Mouse (Mus musculus) CD4-positive naive resting alpha-beta T cell, adult 76 days (primary cell): ENCODE data around the gene Ctdnep1. TPM values are rescaled to one million over a fixed set of nuclear protein-coding genes. Genes with fewer than 3 reads are reported as not detected.

Experiments used
- total RNA-seq: library from RNA; stranded (reverse); gene quantifications from one replicate; pipeline ENCODE4 v1.2.4, GENCODE M21; 2023

Gene Ctdnep1
- 69.6 TPM for total RNA-seq

DNA sequence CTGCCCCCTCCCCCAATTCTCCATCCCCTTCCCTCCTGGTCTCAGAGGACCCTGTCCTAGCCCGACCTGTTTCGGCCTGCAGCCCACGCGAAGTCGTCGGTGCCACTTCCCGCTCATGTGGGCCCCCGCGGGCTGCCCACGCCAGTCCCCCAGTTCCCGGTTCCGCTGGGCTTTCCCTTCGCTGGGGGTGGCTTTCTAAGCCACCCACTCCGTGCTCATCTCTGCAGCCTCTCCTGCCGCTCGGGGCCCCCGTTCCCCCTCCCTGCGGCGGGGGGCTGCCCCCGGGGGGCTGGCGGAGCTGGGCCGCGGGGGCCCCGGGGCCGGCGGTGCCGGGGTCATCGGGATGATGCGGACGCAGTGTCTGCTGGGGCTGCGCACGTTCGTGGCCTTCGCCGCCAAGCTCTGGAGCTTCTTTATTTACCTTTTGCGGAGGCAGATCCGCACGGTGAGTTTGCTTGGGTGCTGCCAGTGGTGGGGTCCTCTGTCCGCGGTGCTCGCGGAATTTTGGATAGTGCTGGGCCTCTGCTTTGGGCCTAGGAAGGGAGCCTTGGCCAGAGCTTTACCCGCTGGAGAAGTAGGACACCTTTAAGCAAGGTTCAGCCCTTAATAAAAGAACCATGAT, at the start of gene Ctdnep1:
Ctdnep1 (plus strand) TSS at position 16 of the 622 bp plus-strand sequence.

GRCm38 (mm10) chr11:69935137-69935879, 45.6 kb upstream of the Ctdnep1 start, which contains the start of gene Ybx2:
TSS of gene Ybx2 (plus strand) at chr11:69935796.

GRCm38 (mm10) chr11:69948066-69948762, 32.7 kb upstream of the Ctdnep1 start, which contains the start of gene Slc2a4:
TSS of gene Slc2a4 (minus strand) at chr11:69948188.

DNA sequence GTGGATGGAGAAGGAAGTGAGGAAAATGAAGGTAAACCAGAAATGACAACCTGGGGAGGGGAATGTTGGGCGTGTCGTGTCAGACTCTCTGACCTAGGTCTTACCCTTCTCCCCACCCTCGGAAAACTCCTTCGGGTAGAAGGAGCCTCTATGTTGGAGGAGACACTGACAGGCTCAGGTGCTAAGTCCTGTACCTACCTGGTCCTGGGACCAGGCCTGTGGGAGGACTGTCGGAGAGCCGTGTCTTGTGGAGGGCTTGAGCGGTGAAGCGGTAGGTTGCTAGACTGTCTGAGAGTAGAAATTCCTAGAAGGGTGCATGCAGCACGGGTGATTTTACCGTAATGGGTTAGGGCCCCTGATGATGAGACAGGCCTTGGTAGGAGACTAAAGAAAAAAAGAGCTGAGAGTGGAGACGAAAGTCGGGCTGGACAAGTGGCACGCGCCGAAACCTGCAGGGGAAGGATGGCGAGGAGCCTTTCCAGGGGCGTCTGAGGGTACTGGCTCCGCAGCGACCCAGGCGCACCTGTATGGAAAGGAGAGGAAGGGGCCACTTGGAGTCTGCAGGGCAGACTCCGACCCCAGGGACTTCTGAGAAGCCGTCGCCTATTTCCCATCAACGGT, 16.2 kb upstream of the Ctdnep1 start, which contains the start of gene Cldn7:
Cldn7 (plus strand) TSS at position 130 of the 621 bp plus-strand sequence.

GRCm38 (mm10) chr11:69982225-69982624, 1.3 kb downstream of the Ctdnep1 start, which contains the start of gene Elp5:
TSS of gene Elp5 (minus strand) at chr11:69982517.

GRCm38 (mm10) chr11:69990850-69991691, 10.1 kb downstream of the Ctdnep1 start, which contains the start of gene Gabarap:
TSS of gene Gabarap (plus strand) at chr11:69991143.

GRCm38 (mm10) chr11:69995391-69995960, 14.5 kb downstream of the Ctdnep1 start, which contains the start of gene Phf23:
TSS of gene Phf23 (plus strand) at chr11:69995777.

GRCm38 (mm10) chr11:70000396-70000898, 19.5 kb downstream of the Ctdnep1 start, which contains the start of gene Dvl2:
TSS of gene Dvl2 (plus strand) at chr11:70000595.

DNA sequence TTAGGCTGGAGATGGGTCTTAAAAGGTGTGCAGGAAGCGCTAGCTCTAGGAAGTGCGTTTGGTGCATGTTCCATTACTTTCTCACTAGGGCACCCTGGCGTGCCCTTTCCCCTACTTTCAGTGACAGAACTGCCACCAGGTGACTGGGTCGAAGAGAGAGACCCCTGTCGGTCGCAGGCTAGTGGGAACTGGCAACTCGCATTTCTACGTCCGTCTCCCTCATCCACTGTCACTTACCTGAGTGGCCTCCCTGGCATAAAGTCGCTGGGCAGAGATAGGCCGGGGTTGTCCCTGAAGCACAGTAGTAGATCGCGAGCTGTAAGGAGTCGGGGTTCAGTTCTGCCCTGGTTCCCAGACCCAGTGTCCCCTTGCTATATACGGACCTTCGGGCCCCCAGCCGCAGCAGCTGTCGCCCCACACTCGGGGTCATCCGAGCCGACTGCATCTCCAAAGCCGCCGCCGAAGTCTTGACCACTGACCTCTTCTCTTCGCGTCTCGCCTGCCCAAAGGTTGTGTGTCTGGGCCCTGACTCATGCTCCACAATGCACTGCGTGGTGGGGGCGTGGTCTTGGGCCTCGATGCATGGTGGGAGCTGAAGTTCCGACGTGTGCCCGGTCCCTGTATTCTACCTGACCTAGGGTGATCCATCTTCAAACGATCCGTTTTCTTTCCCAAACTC, 34.1 kb downstream of the Ctdnep1 start, which contains the start of gene Acadvl:
Acadvl (minus strand) TSS at position 532 of the 679 bp plus-strand sequence.

GRCm38 (mm10) chr11:70016669-70017068, 35.7 kb downstream of the Ctdnep1 start, which contains the start of gene Dlg4:
TSS of gene Dlg4 (plus strand) at chr11:70016942.

Other genes with a start within 250 kb of the Ctdnep1 start
- 169 TPM for gene Polr2a, start 222.5 kb upstream of the Ctdnep1 start, total RNA-seq
- not detected for gene Slc35g3, start 219.2 kb upstream of the Ctdnep1 start, total RNA-seq
- 52.5 TPM for gene Zbtb4, start 215.2 kb upstream of the Ctdnep1 start, total RNA-seq
- 1.9 TPM for gene Chrnb1, start 185.2 kb upstream of the Ctdnep1 start, total RNA-seq
- gene Fgf11, start 179.3 kb upstream of the Ctdnep1 start, total RNA-seq: not detected
- gene Tmem102, start 175.5 kb upstream of the Ctdnep1 start, total RNA-seq: not detected
- not detected for gene Gm39566, start 165.9 kb upstream of the Ctdnep1 start, total RNA-seq
- gene Spem2, start 162.7 kb upstream of the Ctdnep1 start, total RNA-seq: not detected
- gene Spem1, start 159.0 kb upstream of the Ctdnep1 start, total RNA-seq: not detected
- gene Nlgn2, start 143.4 kb upstream of the Ctdnep1 start, total RNA-seq: 2.8 TPM
- gene Tmem256, start 142.6 kb upstream of the Ctdnep1 start, total RNA-seq: 14.5 TPM
- gene Plscr3, start 134.8 kb upstream of the Ctdnep1 start, total RNA-seq: 10.6 TPM
- gene Tnk1, start 122.4 kb upstream of the Ctdnep1 start, total RNA-seq: not detected
- gene Tmem95, start 103.1 kb upstream of the Ctdnep1 start, total RNA-seq: not detected
- 1.00 TPM for gene Kctd11, start 99.8 kb upstream of the Ctdnep1 start, total RNA-seq
- gene Acap1, start 85.6 kb upstream of the Ctdnep1 start, total RNA-seq: 384 TPM
- 1.1 TPM for gene 2810408A11Rik, start 80.2 kb upstream of the Ctdnep1 start, total RNA-seq
- 46.9 TPM for gene Neurl4, start 80.1 kb upstream of the Ctdnep1 start, total RNA-seq
- gene Gps2, start 67.3 kb upstream of the Ctdnep1 start, total RNA-seq: 146 TPM
- 275 TPM for gene Eif5a, start 59.2 kb upstream of the Ctdnep1 start, total RNA-seq
- gene Ybx2, start 45.4 kb upstream of the Ctdnep1 start, total RNA-seq: not detected
- 0.62 TPM for gene Slc2a4, start 33.0 kb upstream of the Ctdnep1 start, total RNA-seq
- not detected for gene Cldn7, start 16.4 kb upstream of the Ctdnep1 start, total RNA-seq
- gene Elp5, start 1.4 kb downstream of the Ctdnep1 start, total RNA-seq: 35.0 TPM
- 187 TPM for gene Gabarap, start 10.0 kb downstream of the Ctdnep1 start, total RNA-seq
- 50.0 TPM for gene Phf23, start 14.6 kb downstream of the Ctdnep1 start, total RNA-seq
- 26.9 TPM for gene Dvl2, start 19.4 kb downstream of the Ctdnep1 start, total RNA-seq
- gene Acadvl, start 34.3 kb downstream of the Ctdnep1 start, total RNA-seq: 57.5 TPM
- gene Dlg4, start 35.8 kb downstream of the Ctdnep1 start, total RNA-seq: 38.6 TPM
- gene Asgr1, start 72.9 kb downstream of the Ctdnep1 start, total RNA-seq: not detected
- gene Asgr2, start 111.5 kb downstream of the Ctdnep1 start, total RNA-seq: not detected
- not detected for gene Mgl2, start 149.2 kb downstream of the Ctdnep1 start, total RNA-seq
- 1.5 TPM for gene Clec10a, start 175.0 kb downstream of the Ctdnep1 start, total RNA-seq
- gene Slc16a11, start 231.6 kb downstream of the Ctdnep1 start, total RNA-seq: not detected
- 1.8 TPM for gene Slc16a13, start 239.9 kb downstream of the Ctdnep1 start, total RNA-seq
- 0.21 TPM for gene Bcl6b, start 248.6 kb downstream of the Ctdnep1 start, total RNA-seq